Mouse (Mus musculus) bone marrow macrophage, adult 2 months (primary cell): ENCODE measurements around the gene Dnm3. TPM values are rescaled to one million over a fixed set of nuclear protein-coding genes. Genes with fewer than 3 reads are reported as not detected.

Source experiments
- H3K27ac ChIP-seq: 2 replicates; pipeline ENCODE4 v1.5.1; 2012; ENCODE audit warnings: low read depth, low read length; ENCODE audit not compliant: insufficient read depth
- H3K4me1 ChIP-seq: 2 replicates; pipeline ENCODE4 v1.6.1; 2012; ENCODE audit warnings: low read length; ENCODE audit not compliant: control insufficient read depth, insufficient read depth
- H3K4me3 ChIP-seq: 2 replicates; pipeline ENCODE4 v1.5.1; 2012; ENCODE audit warnings: mild to moderate bottlenecking, low read length, moderate library complexity; ENCODE audit not compliant: insufficient read depth
- CTCF ChIP-seq: IDR thresholded peaks from 2 replicates; pipeline ENCODE4 v1.5.1; 2012; ENCODE audit warnings: low read depth, mild to moderate bottlenecking, low read length, moderate library complexity
- POLR2A ChIP-seq: IDR thresholded peaks from 2 replicates; pipeline ENCODE4 v1.6.1; 2012; ENCODE audit warnings: mild to moderate bottlenecking, low read depth, low read length, borderline replicate concordance
- polyA plus RNA-seq: library from polyadenylated mRNA; stranded (reverse); fragments of >200 nt; gene quantifications from 2 replicates; pipeline ENCODE4 v1.2.4, GENCODE M21; 2012; ENCODE audit not compliant: missing spikeins, insufficient read depth, insufficient read length

Dnm3 gene
- polyA plus RNA-seq, 1 experiment: 0.29 TPM

DNA sequence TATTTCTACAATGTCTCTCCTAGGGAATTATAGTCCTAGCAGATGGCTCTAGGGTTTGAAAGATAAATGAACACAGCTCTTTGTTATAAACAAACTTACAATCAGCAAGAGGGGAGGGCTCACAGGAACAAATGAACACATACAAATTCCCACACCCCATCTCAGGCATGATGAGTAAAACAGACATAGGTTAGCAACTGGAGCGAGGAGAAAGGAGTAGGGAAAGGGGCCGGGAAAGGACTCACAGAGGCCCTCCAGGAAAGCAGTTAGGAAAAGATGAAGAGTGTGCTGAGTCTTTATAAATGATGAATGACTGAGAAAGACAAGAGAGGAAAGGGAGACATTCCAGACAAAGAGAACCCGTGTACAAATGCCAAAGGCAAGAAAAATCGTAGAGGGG, 175.4 kb downstream of the Dnm3 start:
- Histone ChIP-seq H3K4me3 (no peak overlapping the region), H3K27ac (no peak overlapping the region), H3K4me1 (no peaks in the 10 kb centered on the region)
- TF ChIP-seq POLR2A (no peak), CTCF (no peak)

DNA sequence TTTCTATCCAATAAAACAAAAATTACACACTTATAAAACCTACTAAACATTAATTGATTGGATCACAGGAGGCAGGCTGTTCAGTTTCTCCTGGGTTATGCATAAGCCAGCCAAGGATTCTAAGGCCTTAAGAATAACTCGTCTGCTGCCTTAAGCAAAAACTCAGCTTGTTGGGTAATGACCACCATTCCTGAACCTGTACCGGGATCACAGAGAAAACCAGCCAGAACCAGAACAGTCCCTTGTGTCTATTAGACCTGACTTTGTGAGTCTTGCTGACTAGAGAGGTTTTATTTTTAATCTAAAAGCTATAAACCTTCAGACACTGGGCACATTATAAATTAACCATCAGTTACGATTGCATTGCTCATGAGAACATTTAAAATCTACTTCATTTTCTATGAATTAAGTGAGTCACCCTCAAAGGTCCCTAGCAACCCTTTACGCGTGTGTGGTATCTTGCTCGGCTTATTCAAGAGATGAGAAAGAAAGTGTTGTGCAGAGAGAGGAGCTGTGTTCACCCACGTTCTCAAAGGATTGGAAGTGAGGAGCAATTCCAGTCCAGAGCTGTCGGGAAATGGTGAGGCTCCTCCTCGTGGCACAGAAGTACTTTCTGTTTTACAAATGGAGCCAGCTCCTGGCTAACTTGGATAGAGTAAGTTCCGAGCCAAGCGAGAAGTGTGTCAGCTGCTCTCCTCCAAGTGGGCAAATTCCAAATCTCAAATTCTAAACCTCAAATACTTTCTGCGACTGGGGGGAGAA, 178.1 kb downstream of the Dnm3 start:
- no peak overlapping the region for H3K27ac ChIP-seq
- no peak overlapping the region for H3K4me3 ChIP-seq
- H3K4me1 ChIP-seq: peaks cover 8% of the 10 kb centered on the region
- TF ChIP-seq POLR2A (no peak), CTCF (no peak)

DNA sequence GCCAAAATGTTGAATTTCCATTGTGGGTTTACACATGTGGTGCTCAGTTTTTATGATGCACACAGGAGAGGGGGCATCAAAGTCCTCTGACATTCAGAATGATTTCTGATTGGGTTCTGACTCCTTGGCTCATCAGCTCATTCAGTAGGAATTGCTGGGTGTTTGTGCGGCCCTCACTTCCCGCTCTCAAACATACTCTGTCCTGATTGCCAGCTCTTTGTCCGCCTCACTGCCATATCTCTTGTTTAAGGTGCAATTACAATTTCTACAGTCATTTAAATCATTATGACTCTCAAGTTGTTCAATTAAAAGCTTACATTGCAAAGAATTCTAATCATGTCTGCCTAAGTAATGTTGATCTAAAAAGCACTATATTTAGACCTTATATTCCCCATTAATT, 179.3 kb downstream of the Dnm3 start:
- Histone ChIP-seq H3K4me1 (peaks cover 8% of the 10 kb centered on the region), H3K4me3 (no peak overlapping the region), H3K27ac (no peak overlapping the region)
- TF ChIP-seq CTCF (no peak), POLR2A (no peak)

DNA sequence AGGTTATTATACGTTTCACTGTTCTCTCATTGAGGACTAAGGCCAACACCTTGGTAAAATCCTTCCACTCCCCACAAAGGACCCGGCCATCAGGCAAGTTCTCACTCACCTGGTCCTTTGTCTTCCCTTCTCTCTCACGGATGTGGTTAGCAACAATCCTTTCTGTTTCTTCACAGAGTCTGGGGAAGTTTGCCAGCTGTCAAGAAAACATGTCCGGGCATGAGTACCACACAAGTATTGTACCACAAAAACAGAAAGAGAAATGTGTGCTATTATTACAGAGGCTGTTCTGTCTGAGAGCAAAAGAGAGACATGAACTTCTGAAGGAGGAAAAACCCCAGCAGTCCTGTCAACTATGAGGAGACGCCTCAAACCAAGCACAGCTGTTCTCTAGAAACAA, 182.4 kb downstream of the Dnm3 start:
- TF ChIP-seq CTCF (no peak), POLR2A (no peak)
- H3K4me1 ChIP-seq: peaks cover 8% of the 10 kb centered on the region
- H3K4me3 ChIP-seq: no peak overlapping the region
- peak overlapping the region; percentile 54 for H3K27ac ChIP-seq

DNA sequence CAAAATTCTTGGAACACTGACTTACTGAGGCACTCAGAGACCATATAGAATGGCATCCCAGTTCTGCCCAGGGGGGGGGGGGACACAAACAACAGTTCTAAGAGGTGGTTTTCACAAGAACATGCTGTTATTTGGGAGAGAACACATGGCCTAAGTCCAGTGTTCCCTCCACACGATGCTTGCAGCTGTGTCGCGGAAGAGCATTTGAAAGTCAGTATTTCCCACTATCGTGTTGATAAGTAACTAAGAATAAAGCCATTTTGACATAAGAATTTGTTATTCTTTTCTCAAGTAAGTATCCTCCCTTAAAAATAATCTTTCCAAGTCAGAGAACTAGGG, 183.3 kb downstream of the Dnm3 start:
- TF ChIP-seq CTCF: no peak
- no peak for TF ChIP-seq POLR2A
- Histone ChIP-seq H3K4me1 (peaks cover 8% of the 10 kb centered on the region), H3K27ac (no peak overlapping the region), H3K4me3 (no peak overlapping the region)

DNA sequence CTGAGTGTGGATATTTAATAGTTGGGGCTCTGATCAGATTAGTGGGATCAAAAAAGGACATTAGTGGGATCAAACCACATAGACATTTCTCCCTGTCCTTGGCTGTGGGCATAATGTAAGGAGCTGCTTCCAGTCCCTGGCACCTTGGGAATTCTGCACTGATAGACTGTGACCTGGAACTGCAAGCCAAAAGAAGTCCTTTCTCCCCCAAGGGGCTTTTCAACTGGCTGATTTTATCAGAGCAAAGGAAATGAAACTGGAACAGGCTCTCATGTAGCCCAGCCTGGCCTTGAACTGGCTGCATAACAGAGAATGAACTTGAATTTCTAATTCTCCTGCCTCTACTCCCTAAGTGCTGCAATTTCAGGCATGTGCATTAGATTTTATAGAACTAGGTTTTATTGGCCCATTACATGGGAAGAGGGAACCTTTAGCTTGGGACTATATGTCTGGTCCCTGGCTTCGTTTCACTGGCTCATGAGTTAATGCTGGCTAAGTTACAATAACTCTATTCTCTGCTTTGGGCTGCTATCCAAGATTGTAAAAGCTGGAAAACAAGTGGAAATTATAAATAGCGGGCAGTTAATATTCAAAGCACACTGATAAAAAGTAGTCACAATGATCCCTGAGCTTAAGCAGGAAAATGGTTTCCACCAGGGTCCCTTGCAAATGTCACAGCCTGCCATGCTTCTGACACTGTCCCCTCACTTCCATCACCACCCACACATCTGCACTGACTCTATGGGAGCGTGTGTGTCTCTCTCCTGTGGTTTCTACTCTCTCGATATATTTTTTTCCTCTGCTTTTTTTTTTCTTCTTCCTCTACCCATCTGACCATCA, 183.9 kb downstream of the Dnm3 start:
- H3K27ac ChIP-seq: no peak overlapping the region
- peaks cover 8% of the 10 kb centered on the region for H3K4me1 ChIP-seq
- TF ChIP-seq POLR2A: no peak
- no peak for TF ChIP-seq CTCF
- H3K4me3 ChIP-seq: no peak overlapping the region

DNA sequence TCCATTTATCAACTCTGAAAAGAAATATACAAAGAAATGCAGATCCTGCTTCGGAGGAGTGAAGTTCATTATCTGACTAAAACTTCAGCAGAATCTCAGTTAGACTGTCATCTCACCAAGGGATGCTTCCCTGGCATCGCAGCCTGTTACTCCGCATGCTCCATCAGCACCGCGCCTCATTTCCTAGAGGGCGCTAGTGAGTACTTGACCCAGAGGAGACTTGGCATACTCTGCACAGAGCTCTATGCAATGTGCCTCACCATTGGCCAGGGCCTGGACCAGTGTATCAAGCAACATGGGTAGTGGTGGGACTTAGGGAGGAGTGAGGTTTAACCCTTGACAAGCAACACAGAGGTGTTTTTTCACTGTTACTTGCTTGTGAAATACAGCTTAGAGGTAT, 190.9 kb downstream of the Dnm3 start:
- TF ChIP-seq CTCF: peak; percentile 30; the same call in 1 of the 2 replicates
- no peak for TF ChIP-seq POLR2A
- Histone ChIP-seq H3K4me3 (no peak overlapping the region), H3K27ac (no peak overlapping the region), H3K4me1 (no peaks in the 10 kb centered on the region)

DNA sequence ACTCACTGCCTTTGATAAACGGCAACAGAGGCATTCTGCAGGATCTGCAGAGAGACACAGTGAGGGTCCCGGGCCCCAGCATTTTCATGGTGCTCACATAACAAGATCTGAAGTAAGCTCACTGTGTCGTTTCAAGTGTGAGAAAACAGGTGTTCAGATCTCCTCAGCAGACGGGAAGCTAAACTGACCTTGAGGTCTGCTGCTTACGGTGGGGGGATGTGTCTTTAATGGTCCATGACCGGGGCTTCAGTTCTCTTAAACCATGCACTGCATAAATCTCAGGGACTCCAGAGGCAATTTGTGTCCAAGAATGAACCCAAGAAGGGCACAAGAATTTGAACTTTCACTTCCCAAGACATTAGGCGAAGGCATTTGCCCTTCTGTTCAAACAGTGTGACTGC, 195.9 kb downstream of the Dnm3 start:
- H3K4me1 ChIP-seq: no peaks in the 10 kb centered on the region
- H3K4me3 ChIP-seq: no peak overlapping the region
- TF ChIP-seq CTCF: no peak
- no peak for TF ChIP-seq POLR2A
- no peak overlapping the region for H3K27ac ChIP-seq

DNA sequence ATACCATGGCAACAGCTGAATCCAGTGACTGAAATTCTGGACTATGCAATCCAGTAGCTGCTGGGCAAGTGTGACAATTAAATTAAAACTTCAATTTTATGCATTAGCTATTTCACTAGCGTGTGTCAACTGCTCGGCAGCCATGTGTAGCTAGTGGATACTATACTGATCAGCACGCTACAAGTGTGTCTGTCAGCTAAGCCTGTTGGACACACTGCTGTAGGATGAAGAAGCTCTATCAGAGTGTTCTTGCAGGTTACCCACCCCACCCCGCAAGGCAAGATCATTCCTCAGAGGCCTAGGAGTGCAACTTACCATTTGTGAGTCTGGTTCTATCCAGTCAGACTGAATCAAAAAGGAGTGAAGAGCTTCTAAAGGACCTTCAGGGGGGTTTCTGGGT, 197.8 kb downstream of the Dnm3 start:
- TF ChIP-seq CTCF (no peak), POLR2A (no peak)
- Histone ChIP-seq H3K4me3 (no peak overlapping the region), H3K4me1 (no peaks in the 10 kb centered on the region), H3K27ac (no peak overlapping the region)

DNA sequence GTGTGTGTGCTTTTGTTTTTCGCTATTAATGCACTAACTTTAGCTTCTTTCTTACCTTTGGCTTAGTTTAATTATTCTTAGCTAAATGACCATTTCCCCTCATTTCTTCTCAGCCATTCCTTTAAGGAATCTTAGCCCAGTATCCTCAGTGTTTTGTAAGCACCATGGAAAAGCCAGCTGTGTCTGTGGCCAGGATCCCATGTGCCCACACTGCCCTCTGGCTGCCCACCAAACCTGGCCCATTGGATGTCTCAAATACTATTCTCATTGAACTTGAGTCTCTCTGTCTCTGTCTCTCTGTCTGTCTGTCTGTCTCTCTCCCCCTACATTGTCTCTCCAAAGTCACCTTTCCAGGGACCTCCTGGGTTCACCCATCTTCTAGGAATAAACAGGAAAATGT, 201.8 kb downstream of the Dnm3 start:
- H3K4me3 ChIP-seq: no peak overlapping the region
- TF ChIP-seq CTCF: peak; percentile 25; the same call in 1 of the 2 replicates
- TF ChIP-seq POLR2A: no peak
- H3K27ac ChIP-seq: no peak overlapping the region
- no peaks in the 10 kb centered on the region for H3K4me1 ChIP-seq
